Mouse (Mus musculus): ENCODE measurements around the gene Cel. TPM values are rescaled to one million over a fixed set of nuclear protein-coding genes. Genes with fewer than 3 reads are reported as not detected.
A peak's percentile ranks its signal among the peaks of the same experiment; 100 is the strongest.

The Cel gene
- total RNA-seq, 2 experiments from 2014 or later, result not detected

- peak; percentile 56 for DNase-seq
Observed at GRCm38 (mm10) chr2:28585043-28585571, 21.9 kb upstream of the Cel start.

DNA sequence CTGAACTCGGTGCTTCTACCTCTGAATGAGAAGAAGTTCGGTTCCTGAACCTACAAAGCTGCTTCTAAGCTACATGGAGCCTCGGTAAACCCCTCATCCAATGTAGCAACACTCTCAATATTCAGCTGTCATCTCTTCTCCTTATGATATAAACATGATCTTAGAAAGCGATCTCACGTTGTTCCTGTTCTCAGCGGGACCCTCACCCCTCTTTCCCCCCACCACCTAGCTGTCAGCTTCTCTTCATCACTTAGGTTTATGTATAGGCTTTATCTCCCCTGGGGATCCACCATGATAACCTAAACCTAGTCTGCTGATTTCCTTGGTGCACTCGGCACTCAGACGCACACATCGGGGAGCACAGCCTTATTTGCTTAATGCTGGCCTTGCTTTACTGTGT is 20.4 kb upstream of the Cel start, which contains the start of gene Gtf3c5:
Gtf3c5 (minus strand) TSS at position 101 of the 400 bp plus-strand sequence.
- no peak for DNase-seq

DNA sequence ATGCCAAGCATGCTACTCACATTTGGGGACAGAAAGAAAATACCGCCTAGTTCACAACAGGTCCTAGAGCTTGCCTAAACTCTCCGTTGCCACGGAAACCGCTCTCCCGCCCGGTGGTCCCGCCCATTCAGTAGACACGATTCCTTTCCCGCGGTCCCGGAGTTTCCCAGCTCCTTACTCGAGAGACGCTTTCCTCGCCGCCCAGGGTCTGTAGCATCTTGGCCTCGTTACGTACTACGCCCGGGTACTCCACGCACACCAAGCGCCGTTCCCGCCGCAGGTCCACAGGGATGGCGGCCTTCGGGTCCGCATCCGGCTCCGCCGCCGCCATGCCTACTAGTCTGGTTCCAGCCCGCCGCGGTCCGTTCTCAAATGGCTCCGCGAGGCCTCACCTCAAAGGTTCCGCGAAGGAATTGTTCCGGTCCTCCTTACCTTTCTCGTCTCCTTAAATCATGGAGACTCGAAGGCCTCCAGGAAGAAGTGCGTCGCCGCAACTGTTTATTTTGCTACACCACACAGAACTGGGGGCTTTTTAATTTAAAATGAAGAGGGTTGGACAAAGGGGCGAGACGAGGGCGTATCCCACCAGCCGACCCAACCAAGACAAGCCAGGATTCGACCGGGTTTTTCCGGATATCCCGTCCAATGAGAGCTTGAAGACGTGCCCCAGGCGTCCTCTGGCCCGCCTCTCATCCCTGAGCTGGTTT is 19.6 kb upstream of the Cel start:
- DNase-seq, result peak; percentile 83

DNA sequence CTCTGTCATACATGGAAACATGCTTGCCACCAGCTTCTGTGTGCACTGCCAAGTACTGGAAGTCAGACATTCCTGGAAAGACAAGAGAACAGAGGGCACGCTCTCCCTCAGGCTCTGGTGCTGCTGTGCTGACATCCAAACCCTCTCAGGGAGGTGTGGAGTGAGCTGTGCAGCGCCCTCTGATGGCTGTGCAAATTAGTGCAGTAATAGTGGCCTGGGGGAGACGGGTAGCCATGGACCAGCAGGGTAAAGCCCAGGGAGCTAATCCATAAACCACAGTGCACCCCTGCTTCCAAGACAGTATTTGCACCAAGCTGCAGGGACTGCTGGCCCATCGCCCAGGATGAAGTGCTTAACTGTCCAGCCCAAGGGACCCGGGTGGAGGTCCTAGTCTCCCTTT is 14.8 kb upstream of the Cel start:
- no peak for DNase-seq

DNA sequence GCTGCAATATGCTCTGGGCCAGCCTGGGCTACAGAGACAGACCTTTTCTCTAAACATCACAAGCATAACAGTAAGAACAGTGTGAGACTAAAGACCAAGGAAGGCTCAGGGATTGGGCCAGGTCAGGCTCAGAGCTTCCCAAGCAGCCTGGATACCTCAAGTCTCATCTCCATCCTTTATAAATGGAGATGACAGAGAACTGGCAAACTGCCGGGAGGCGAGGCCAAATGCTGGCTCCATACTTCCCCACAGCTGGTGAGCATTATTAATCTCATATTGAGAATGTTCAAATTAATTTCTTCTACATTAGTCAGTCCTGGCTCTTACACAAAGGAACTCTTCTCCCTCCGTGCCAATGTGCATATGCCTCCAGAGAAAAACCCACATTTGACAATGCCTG is 13.6 kb upstream of the Cel start:
- DNase-seq, result no peak

DNA sequence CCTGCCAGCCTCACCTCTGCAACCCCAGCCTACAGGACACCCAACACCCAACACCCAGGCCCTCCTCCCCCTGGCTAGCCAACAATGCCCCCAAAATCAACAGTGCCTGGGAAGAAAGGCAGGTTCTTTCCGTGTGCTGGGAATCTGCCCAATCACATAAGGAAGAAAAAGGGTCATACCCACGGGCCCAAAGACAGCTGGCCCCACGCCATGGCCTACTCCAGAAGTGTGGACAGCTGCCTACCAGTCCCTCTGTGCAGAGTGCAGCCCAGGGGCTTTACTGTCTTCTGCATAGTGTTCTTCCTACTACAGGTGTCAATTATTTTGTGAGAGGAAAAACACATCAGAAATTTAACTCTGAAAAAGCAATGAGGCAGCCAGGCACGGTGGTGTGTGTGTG is 12.1 kb upstream of the Cel start:
- no peak for DNase-seq

GRCm38 (mm10) chr2:28569903-28570302 is 6.7 kb upstream of the Cel start:
- DNase-seq, result no peak

- no peak for DNase-seq
Observed at GRCm38 (mm10) chr2:28566545-28566944, 3.3 kb upstream of the Cel start.

DNA sequence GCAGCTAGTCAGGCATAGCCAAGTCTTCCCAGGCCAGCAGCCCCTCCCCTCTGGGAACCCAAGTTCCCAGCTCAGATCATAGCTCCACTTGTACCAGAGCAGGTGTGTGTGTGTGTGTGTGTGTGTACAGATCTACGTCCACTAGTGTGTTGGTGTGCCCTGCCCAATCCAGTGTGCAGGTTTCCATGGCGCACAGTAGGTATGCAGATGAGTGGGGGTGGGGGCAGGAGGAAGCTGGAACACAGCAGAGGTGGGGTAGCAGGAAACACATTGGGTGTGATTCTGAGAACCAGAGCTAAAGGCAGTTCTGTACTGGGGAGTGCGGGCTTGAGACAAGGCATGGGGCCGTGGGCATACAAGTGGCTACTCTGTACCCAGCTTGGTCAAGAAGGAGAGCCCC is 1.2 kb upstream of the Cel start:
- DNase-seq, result no peak

DNA sequence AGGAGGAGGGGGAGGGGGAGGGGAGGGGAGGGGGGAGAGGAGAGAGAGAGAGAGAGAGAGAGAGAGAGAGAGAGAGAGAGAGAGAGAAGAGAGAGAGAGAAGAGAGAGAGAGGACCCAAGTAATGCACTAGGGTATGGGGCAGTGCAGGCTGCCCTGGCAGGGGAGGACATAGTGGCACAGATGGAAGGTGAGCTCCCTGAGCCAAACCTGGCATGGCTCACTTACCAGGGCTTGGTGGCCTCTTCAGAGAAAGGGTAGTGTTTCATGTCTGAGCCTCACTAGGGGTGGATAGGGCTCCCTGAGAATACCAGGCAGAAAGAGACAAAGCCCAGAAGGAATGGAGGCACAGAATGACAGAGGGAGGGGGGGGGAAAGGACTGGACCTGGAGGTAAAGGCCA is 627 bp upstream of the Cel start:
- DNase-seq, result no peak

DNA sequence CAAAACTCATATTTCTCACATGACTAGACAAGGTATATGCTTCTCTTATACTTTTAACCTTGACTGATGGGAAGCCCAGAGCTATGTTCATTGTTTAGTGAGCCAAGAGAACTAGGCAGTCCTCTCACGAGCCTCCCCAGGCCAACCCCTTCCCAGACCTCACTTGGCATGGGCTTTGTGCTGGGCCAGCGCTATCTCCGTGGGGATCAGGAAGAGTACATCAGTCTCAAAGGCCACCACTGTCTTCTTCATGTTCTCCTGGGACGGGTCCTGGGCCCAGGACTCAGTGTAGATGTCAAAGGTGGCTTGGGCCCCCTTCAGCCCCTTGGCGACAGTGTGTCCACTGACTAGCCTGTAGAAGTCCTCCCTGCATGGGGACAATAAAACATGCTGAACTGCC is 5.8 kb downstream of the Cel start:
- DNase-seq, result no peak

DNA sequence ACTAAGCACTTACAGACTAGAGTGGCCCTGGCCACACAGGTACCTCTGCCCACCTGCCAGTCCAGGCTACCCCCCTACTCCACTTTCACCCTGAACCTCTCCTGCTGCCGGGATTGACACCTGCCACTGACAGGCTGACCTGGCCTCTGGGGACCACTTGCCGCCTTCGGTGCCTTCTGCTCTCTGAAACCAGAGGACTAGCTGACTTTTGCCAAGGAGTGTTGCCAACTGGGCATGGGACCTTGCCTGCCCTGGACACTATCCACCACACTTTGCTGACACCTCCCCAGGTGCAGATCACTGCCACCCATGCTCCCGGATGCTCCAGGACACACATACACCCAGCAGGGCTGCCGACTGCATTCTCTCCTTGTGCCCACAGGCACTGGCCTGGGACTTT is 10.9 kb downstream of the Cel start:
- DNase-seq, result peak; percentile 46

DNA sequence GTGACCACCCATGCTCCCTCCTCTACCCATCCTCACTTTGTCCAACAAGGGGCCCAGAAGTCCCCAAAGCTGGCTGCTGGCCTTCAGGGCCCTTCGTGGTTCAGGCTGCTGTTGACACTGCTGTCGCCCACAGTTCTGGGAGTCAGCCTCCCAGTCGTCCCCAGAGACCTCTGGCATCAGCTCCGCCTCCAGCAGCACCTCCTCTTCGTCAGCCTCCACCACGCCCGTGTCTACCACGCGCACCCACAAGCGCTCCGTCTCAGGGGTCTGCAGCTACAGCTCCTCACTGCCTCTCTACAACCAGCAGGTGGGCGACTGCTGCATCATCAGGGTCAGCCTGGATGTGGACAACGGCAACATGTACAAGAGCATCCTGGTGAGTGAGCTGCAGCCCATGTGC is 14.0 kb downstream of the Cel start:
- no peak for DNase-seq

DNA sequence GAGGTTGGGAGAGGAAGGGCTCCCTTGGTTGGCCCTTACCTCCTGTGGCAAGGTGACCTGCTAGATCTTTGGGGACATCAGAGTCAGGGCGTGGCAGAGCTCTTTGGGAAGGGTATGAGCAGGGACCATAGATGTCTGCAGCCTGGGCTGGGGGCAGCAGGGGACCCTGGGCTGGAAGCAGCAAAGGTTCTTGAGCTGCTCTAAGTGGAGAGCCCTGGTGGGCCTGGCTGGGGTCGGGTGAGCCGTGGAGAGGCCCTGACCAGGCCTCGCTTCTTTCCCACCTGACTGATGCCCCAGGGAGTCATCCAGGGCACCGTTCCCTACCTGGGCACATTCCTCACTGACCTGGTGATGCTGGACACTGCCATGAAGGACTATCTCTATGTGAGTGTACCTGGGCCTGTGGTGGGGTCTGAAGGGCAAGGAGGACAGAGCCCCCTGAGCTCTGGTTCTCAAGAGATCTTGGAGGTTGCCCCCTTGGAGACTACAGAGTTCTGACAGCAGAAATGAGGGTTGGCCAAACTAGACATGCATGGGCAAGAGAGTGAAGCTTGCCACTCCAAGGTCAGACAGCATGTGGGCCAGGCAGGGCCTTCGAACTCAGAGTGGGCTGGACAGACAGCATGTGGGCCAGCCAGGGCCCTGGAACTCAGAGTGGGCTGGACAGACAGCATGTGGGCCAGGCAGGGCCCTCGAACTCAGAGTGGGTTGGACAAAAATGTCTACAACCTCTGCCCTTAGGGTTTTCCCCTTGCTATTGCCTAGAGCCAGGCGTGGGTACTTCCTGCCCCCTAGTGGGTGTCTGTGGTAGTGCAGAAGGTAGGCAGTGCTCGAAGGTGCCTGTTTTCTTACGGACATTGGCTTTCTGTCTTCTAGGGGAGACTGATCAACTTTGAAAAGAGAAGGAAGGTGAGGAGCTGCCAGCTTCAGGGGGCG is 15.7 kb downstream of the Cel start:
- peak; percentile 69 for DNase-seq

DNA sequence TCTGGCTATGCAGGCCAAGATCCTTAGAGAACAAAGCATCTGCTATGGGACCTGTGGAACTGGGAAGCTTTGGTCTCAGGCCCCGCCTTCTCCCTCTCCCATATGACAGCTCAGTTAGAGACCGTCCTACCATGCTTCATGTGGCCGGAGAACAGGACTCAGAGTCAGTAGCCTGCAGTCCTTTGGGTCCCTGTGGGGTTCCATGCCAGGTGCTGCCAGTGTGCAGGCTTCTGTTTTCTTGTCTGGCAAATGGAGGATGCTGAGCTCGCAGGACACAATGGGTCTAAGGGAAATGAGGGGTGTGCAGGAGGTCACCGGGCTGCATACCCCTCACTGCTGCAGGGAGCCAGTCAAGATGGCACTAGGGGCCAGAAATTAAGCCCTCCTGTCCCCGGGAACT is 16.6 kb downstream of the Cel start:
- DNase-seq, result no peak

GRCm38 (mm10) chr2:28545976-28546375 is 17.2 kb downstream of the Cel start:
- no peak for DNase-seq

DNA sequence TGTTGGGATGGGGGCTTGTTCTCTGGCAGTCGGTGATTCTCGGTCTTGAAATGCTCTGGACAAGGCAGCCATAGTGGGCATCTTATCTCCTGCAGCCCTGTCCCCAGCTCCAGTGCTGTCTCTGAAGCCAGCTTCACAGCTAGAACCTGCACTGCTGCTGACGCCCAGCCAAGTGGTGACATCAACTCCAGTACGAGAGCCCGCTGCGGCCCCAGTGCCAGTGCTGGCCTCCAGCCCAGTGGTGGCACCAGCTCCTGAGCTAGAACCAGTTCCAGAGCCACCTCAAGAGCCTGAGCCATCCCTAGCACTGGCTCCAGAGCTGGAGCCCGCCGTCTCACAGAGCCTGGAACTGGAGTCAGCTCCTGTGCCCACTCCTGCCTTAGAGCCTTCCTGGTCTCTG is 19.3 kb downstream of the Cel start:
- DNase-seq, result no peak

GRCm38 (mm10) chr2:28540587-28541227 is 22.5 kb downstream of the Cel start:
- DNase-seq, result no peak

- DNase-seq, result no peak
Observed at GRCm38 (mm10) chr2:28539949-28540348, 23.3 kb downstream of the Cel start.

DNA sequence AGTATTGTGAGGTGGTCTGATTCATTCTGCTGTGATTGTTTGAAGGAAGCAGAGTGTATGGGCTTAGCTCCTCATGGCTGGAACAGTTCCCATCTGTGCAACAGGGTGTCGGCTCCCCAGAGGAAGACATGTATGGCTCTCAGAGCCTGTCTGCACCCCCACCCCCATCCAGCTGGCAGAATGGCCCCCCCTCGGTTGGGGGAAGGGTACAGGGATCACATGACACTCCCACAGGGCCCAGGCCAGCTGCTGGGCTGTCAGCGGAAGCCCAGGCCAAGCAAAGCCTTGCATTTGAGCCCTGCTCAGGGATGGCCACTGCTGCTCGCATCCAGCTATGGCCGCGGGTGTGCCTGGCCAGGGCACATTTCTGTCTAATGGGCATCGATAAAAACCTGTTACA is 24.0 kb downstream of the Cel start:
- DNase-seq, result peak; percentile 87

DNA sequence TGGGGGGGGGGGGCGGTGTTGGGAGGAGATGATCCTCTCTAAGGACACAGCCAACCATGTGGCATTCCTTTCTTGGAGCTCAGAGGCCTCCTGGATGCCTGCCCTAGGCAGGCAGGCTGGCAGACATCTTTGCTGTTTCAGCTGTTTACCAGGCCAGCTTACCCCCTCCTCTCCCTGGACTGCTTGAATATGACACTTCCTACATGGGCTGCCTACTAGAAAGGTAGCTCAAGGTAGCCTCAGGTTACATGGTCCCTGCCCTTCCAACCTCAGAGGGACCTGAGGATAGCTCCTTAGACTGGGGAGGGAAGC is 24.4 kb downstream of the Cel start:
- peak; percentile 73 for DNase-seq

- DNase-seq, result no peak
Observed at GRCm38 (mm10) chr2:28537995-28538816, 25.0 kb downstream of the Cel start.

Measured in gastrocnemius, postnatal 25 days (tissue).